Mouse (Mus musculus) embryonic facial prominence, embryonic 15.5 days (tissue): ENCODE results near the gene Snrpb2. TPM values are rescaled to one million over a fixed set of nuclear protein-coding genes. Genes with fewer than 3 reads are reported as not detected.
A peak's percentile ranks its signal among the peaks of the same experiment; 100 is the strongest.

Experiments
- ATAC-seq: fragments of 200-750 bp; cut with Nextera tagmentation; 2 replicates; pipeline ENCODE4 v1.8.0; 2017; ENCODE audit warnings: low read depth, moderate TSS enrichment; ENCODE audit not compliant: insufficient number of reproducible peaks, low FRiP score, low TSS enrichment
- H3K27ac ChIP-seq: fragments of 300-500 bp; sonication (generic); replicated peaks from 2 replicates; pipeline ENCODE4 v1.5.1; 2015; ENCODE audit warnings: mild to moderate bottlenecking, inconsistent platforms
- H3K27me3 ChIP-seq: fragments of 300-500 bp; sonication (generic); 2 replicates; pipeline ENCODE4 v1.6.1; 2015; ENCODE audit warnings: inconsistent platforms
- H3K36me3 ChIP-seq: fragments of 300-500 bp; sonication (generic); 2 replicates; pipeline ENCODE4 v1.6.1; 2015; ENCODE audit warnings: mild to moderate bottlenecking, inconsistent platforms
- H3K4me1 ChIP-seq: fragments of 300-500 bp; sonication (generic); 2 replicates; pipeline ENCODE4 v1.6.1; 2015; ENCODE audit warnings: inconsistent platforms
- H3K4me2 ChIP-seq: fragments of 300-500 bp; sonication (generic); replicated peaks from 2 replicates; pipeline ENCODE4 v1.6.1; 2015; ENCODE audit warnings: mild to moderate bottlenecking, inconsistent platforms
- H3K4me3 ChIP-seq: fragments of 300-500 bp; sonication (generic); replicated peaks from 2 replicates; pipeline ENCODE4 v1.5.1; 2015; ENCODE audit warnings: mild to moderate bottlenecking, inconsistent platforms
- H3K9ac ChIP-seq: fragments of 300-500 bp; sonication (generic); 2 replicates; pipeline ENCODE4 v1.6.1; 2015; ENCODE audit warnings: inconsistent platforms
- H3K9me3 ChIP-seq: fragments of 300-500 bp; sonication (generic); replicated peaks from 2 replicates; pipeline ENCODE4 v1.6.1; 2016; ENCODE audit warnings: inconsistent platforms
- WGBS: fragments of 180-500 bp; shearing (Covaris S2); methylation state at CpG from one replicate; pipeline ENCODE4 v1.1.7; 2015; 5-methylcytosine and 5-hydroxymethylcytosine counted together
- polyA plus RNA-seq: library from polyadenylated mRNA; unstranded; fragments of >200 nt; fragmentation: Nextera tagmentation; extraction: Ambion mirVana; gene quantifications from 2 replicates; pipeline ENCODE4 v1.2.1, GENCODE M21; 2015

Snrpb2 gene
- polyA plus RNA-seq, 1 experiment from 2014 or later: 59.7 TPM

- Histone ChIP-seq H3K4me2 (no peak overlapping the region), H3K4me1 (no peaks in the 10 kb centered on the region), H3K9me3 (no peaks in the 10 kb centered on the region), H3K4me3 (no peak overlapping the region), H3K9ac (no peak overlapping the region), H3K27me3 (no peaks in the 10 kb centered on the region), H3K27ac (no peak overlapping the region), H3K36me3 (no peaks in the 10 kb centered on the region)
- ATAC-seq: no peak
- 74% methylated on average over 10 of the region's 10 CpGs for WGBS
These were observed 27.7 kb upstream of the Snrpb2 start for GRCm38 (mm10) chr2:143035086-143035593.

GRCm38 (mm10) chr2:143041596-143041995, 21.2 kb upstream of the Snrpb2 start:
- no peak for ATAC-seq
- H3K4me3 ChIP-seq: no peak overlapping the region
- H3K36me3 ChIP-seq: no peaks in the 10 kb centered on the region
- 86% methylated on average over 1 of the region's 1 CpGs for WGBS
- H3K9me3 ChIP-seq: no peaks in the 10 kb centered on the region
- no peaks in the 10 kb centered on the region for H3K4me1 ChIP-seq
- no peak overlapping the region for H3K27ac ChIP-seq
- H3K27me3 ChIP-seq: no peaks in the 10 kb centered on the region
- H3K9ac ChIP-seq: no peak overlapping the region
- H3K4me2 ChIP-seq: no peak overlapping the region

- Histone ChIP-seq H3K36me3 (no peaks in the 10 kb centered on the region), H3K4me2 (no peak overlapping the region), H3K27me3 (peaks cover 4% of the 10 kb centered on the region; the same call in 1 of the 2 replicates), H3K9me3 (no peaks in the 10 kb centered on the region), H3K9ac (no peak overlapping the region), H3K27ac (no peak overlapping the region), H3K4me3 (no peak overlapping the region), H3K4me1 (no peaks in the 10 kb centered on the region)
- ATAC-seq: no peak
These were observed 7.6 kb upstream of the Snrpb2 start for GRCm38 (mm10) chr2:143055251-143055650.

GRCm38 (mm10) chr2:143056736-143057135, 6.1 kb upstream of the Snrpb2 start:
- H3K4me3 ChIP-seq: no peak overlapping the region
- no peaks in the 10 kb centered on the region for H3K9me3 ChIP-seq
- no peaks in the 10 kb centered on the region for H3K4me1 ChIP-seq
- H3K36me3 ChIP-seq: no peaks in the 10 kb centered on the region
- peaks cover 4% of the 10 kb centered on the region; the same call in 1 of the 2 replicates for H3K27me3 ChIP-seq
- no peak overlapping the region for H3K27ac ChIP-seq
- no peak overlapping the region for H3K4me2 ChIP-seq
- H3K9ac ChIP-seq: no peak overlapping the region
- no peak for ATAC-seq
- 70% methylated on average over 5 of the region's 5 CpGs for WGBS

GRCm38 (mm10) chr2:143062432-143062811, 417 bp upstream of the Snrpb2 start:
- H3K4me2 ChIP-seq: peak overlapping the region; percentile 65
- no peak overlapping the region for H3K27ac ChIP-seq
- 48% methylated on average over 6 of the region's 6 CpGs for WGBS
- peaks cover under 1% of the 10 kb centered on the region; the same call in 1 of the 2 replicates for H3K27me3 ChIP-seq
- no peak for ATAC-seq
- H3K4me3 ChIP-seq: peak overlapping the region; percentile 83
- no peak overlapping the region for H3K9ac ChIP-seq
- peaks cover 3% of the 10 kb centered on the region for H3K4me1 ChIP-seq
- H3K36me3 ChIP-seq: peaks cover 14% of the 10 kb centered on the region; the same call in 1 of the 2 replicates
- H3K9me3 ChIP-seq: no peaks in the 10 kb centered on the region

GRCm38 (mm10) chr2:143065914-143066313, 3.1 kb downstream of the Snrpb2 start:
- Histone ChIP-seq H3K4me2 (no peak overlapping the region), H3K27ac (no peak overlapping the region), H3K36me3 (peaks cover 41% of the 10 kb centered on the region), H3K27me3 (no peaks in the 10 kb centered on the region), H3K4me3 (no peak overlapping the region), H3K9me3 (no peaks in the 10 kb centered on the region), H3K9ac (no peak overlapping the region), H3K4me1 (peaks cover 3% of the 10 kb centered on the region)
- 83% methylated on average over 3 of the region's 3 CpGs for WGBS
- no peak for ATAC-seq

- no peak for ATAC-seq
- no peaks in the 10 kb centered on the region for H3K27me3 ChIP-seq
- WGBS: 25% methylated on average over 8 of the region's 8 CpGs
- H3K9me3 ChIP-seq: no peaks in the 10 kb centered on the region
- peak within 1 kb of the TSS; percentile 40; the same call in 1 of the 2 replicates for H3K27ac ChIP-seq
- peaks cover 12% of the 10 kb centered on the region; the same call in 1 of the 2 replicates for H3K4me1 ChIP-seq
- no peak within 1 kb of the TSS for H3K9ac ChIP-seq
- H3K36me3 ChIP-seq: no peaks in the 10 kb centered on the region
- H3K4me2 ChIP-seq: no peak within 1 kb of the TSS
- no peak within 1 kb of the TSS for H3K4me3 ChIP-seq
These were observed 15.5 kb downstream of the Snrpb2 start, which contains the start of gene Otor for GRCm38 (mm10) chr2:143078198-143078851. Gene Otor, plus strand, starts transcription at chr2:143078473.

- H3K36me3 ChIP-seq: no peaks in the 10 kb centered on the region
- no peak overlapping the region for H3K27ac ChIP-seq
- no peaks in the 10 kb centered on the region for H3K27me3 ChIP-seq
- peaks cover 12% of the 10 kb centered on the region; the same call in 1 of the 2 replicates for H3K4me1 ChIP-seq
- WGBS: 62% methylated on average over 3 of the region's 3 CpGs
- no peak overlapping the region for H3K4me2 ChIP-seq
- H3K4me3 ChIP-seq: no peak overlapping the region
- no peak for ATAC-seq
- H3K9ac ChIP-seq: no peak overlapping the region
- no peaks in the 10 kb centered on the region for H3K9me3 ChIP-seq
These were observed 18.9 kb downstream of the Snrpb2 start for GRCm38 (mm10) chr2:143081693-143082092.

- no peak overlapping the region for H3K9ac ChIP-seq
- no peak overlapping the region for H3K27ac ChIP-seq
- ATAC-seq: no peak
- 72% methylated on average over 2 of the region's 2 CpGs for WGBS
- H3K4me1 ChIP-seq: peaks cover 3% of the 10 kb centered on the region; the same call in 1 of the 2 replicates
- H3K36me3 ChIP-seq: no peaks in the 10 kb centered on the region
- H3K4me3 ChIP-seq: no peak overlapping the region
- no peaks in the 10 kb centered on the region for H3K27me3 ChIP-seq
- H3K9me3 ChIP-seq: no peaks in the 10 kb centered on the region
- H3K4me2 ChIP-seq: no peak overlapping the region
These were observed 22.1 kb downstream of the Snrpb2 start for GRCm38 (mm10) chr2:143084852-143085397.

- Histone ChIP-seq H3K27me3 (no peaks in the 10 kb centered on the region), H3K4me2 (no peak overlapping the region), H3K9ac (no peak overlapping the region), H3K27ac (no peak overlapping the region), H3K4me1 (peaks cover 3% of the 10 kb centered on the region; the same call in 1 of the 2 replicates), H3K36me3 (no peaks in the 10 kb centered on the region), H3K4me3 (no peak overlapping the region), H3K9me3 (no peaks in the 10 kb centered on the region)
- no peak for ATAC-seq
- 78% methylated on average over 8 of the region's 8 CpGs for WGBS
These were observed 27.0 kb downstream of the Snrpb2 start for GRCm38 (mm10) chr2:143089866-143090265.

- H3K4me3 ChIP-seq: no peak overlapping the region
- 24% methylated on average over 6 of the region's 6 CpGs for WGBS
- ATAC-seq: peak; percentile 65; the same call in 1 of the 2 replicates
- H3K4me1 ChIP-seq: no peaks in the 10 kb centered on the region
- 0 out of 2 replicates have a peak overlapping the region, but pooled peaks have one; percentile 6 for H3K4me2 ChIP-seq
- H3K27ac ChIP-seq: no peak overlapping the region
- no peaks in the 10 kb centered on the region for H3K36me3 ChIP-seq
- H3K27me3 ChIP-seq: no peaks in the 10 kb centered on the region
- no peak overlapping the region for H3K9ac ChIP-seq
- H3K9me3 ChIP-seq: no peaks in the 10 kb centered on the region
These were observed 30.9 kb downstream of the Snrpb2 start for GRCm38 (mm10) chr2:143093726-143094125.
